Mouse (Mus musculus) MEL (cell line): ENCODE results near the gene Fam208b. TPM values are rescaled to one million over a fixed set of nuclear protein-coding genes. Genes with fewer than 3 reads are reported as not detected.

Source experiments
- DNase-seq: peaks from one replicate; pipeline ENCODE4 v3.0.0; 2011; ENCODE audit warnings: low read depth, low spot score
- H3K27ac ChIP-seq: 2 replicates; pipeline ENCODE4 v1.5.1; 2012; ENCODE audit warnings: low read depth, mild to moderate bottlenecking, control low read depth, low read length, moderate library complexity; ENCODE audit not compliant: control insufficient read depth
- H3K27me3 ChIP-seq, 2 experiments: fragments of 150-350 bp in 1 of 2; sonication (generic) in 1 of 2; 2 replicates each; pipeline ENCODE4 v1.6.1; 2012; ENCODE audit warnings: low read length in 2 of 2, mild to moderate bottlenecking in 2 of 2, improper control_type of control experiment in 1 of 2, moderate library complexity in 1 of 2; ENCODE audit not compliant: insufficient read depth in 2 of 2, control insufficient read depth in 1 of 2
- H3K36me3 ChIP-seq, 2 experiments: 2 replicates each; pipeline ENCODE4 v1.6.1; 2012 to 2014; ENCODE audit warnings: low read length in 2 of 2, improper control_type of control experiment in 1 of 2, inconsistent platforms in 1 of 2, mild to moderate bottlenecking in 1 of 2; ENCODE audit not compliant: insufficient read depth in 2 of 2, control insufficient read depth in 1 of 2
- H3K4me1 ChIP-seq, 2 experiments: fragments of 150-350 bp in 1 of 2; sonication (generic) in 1 of 2; 2 replicates each; pipeline ENCODE4 v1.6.1; 2012; ENCODE audit warnings: low read length in 2 of 2, improper control_type of control experiment in 1 of 2, mild to moderate bottlenecking in 1 of 2; ENCODE audit not compliant: insufficient read depth in 2 of 2, control insufficient read depth in 1 of 2
- H3K4me3 ChIP-seq, 2 experiments: fragments of 150-350 bp in 1 of 2; sonication (generic) in 1 of 2; 2 replicates each; pipeline ENCODE4 v1.5.1; 2012; ENCODE audit warnings: low read depth in 2 of 2, low read length in 2 of 2, mild to moderate bottlenecking in 2 of 2, moderate library complexity in 2 of 2, control low read depth in 1 of 2, improper control_type of control experiment in 1 of 2; ENCODE audit not compliant: control insufficient read depth in 1 of 2, insufficient read depth in 1 of 2
- H3K79me2 ChIP-seq: 2 replicates; pipeline ENCODE4 v1.6.1; 2012; ENCODE audit warnings: mild to moderate bottlenecking, low read length, moderate library complexity; ENCODE audit not compliant: control insufficient read depth, poor library complexity, insufficient read depth
- H3K9ac ChIP-seq: 2 replicates; pipeline ENCODE4 v1.6.1; 2012; ENCODE audit warnings: low read depth, mild to moderate bottlenecking, control low read depth, low read length, moderate library complexity; ENCODE audit not compliant: control insufficient read depth, poor library complexity, severe bottlenecking
- H3K9me3 ChIP-seq: fragments of 150-350 bp; sonication (generic); replicated peaks from 2 replicates; pipeline ENCODE4 v1.6.1; 2012; ENCODE audit warnings: mild to moderate bottlenecking, low read length, improper control_type of control experiment, moderate library complexity; ENCODE audit not compliant: insufficient read depth
- BHLHE40 ChIP-seq: IDR thresholded peaks from 2 replicates; pipeline ENCODE4 v1.6.1; 2012; ENCODE audit warnings: low read depth, mild to moderate bottlenecking, inconsistent platforms, low read length, improper control_type of control experiment, borderline replicate concordance
- CHD2 ChIP-seq: IDR thresholded peaks from 2 replicates; pipeline ENCODE4 v1.6.1; 2011; ENCODE audit warnings: low read length, improper control_type of control experiment
- ELF1 ChIP-seq: IDR thresholded peaks from 2 replicates; pipeline ENCODE4 v1.6.1; 2014; ENCODE audit warnings: low read depth, mild to moderate bottlenecking, inconsistent platforms, low read length, improper control_type of control experiment, moderate library complexity
- EP300 ChIP-seq, 2 experiments: IDR thresholded peaks; 2 replicates each; pipeline ENCODE4 v1.6.1; 2011; ENCODE audit warnings: improper control_type of control experiment in 2 of 2, low read length in 2 of 2, low read depth in 1 of 2, mild to moderate bottlenecking in 1 of 2
- ETS1 ChIP-seq: IDR thresholded peaks from 2 replicates; pipeline ENCODE4 v1.6.1; 2012; ENCODE audit warnings: low read depth, mild to moderate bottlenecking, inconsistent platforms, low read length, improper control_type of control experiment, moderate library complexity
- GATA1 ChIP-seq: IDR thresholded peaks from 2 replicates; pipeline ENCODE4 v1.6.1; 2011; ENCODE audit warnings: low read depth, low read length, improper control_type of control experiment
- KAT2A ChIP-seq: conservative IDR thresholded peaks from 2 replicates; pipeline ENCODE4 v1.6.1; 2012; ENCODE audit warnings: low read depth, low read length, improper control_type of control experiment, inconsistent platforms
- MAX ChIP-seq: IDR thresholded peaks from 2 replicates; pipeline ENCODE4 v1.6.1; 2011; ENCODE audit warnings: low read length, improper control_type of control experiment
- MAZ ChIP-seq: IDR thresholded peaks from 2 replicates; pipeline ENCODE4 v1.6.1; 2012; ENCODE audit warnings: low read depth, mild to moderate bottlenecking, inconsistent platforms, low read length, improper control_type of control experiment
- MXI1 ChIP-seq: IDR thresholded peaks from 2 replicates; pipeline ENCODE4 v1.6.1; 2011; ENCODE audit warnings: mild to moderate bottlenecking, low read depth, low read length, improper control_type of control experiment
- MYB ChIP-seq: IDR thresholded peaks from 2 replicates; pipeline ENCODE4 v1.6.1; 2011; ENCODE audit warnings: mild to moderate bottlenecking, low read depth, low read length, improper control_type of control experiment
- NRF1 ChIP-seq: IDR thresholded peaks from 2 replicates; pipeline ENCODE4 v1.6.1; 2014; ENCODE audit warnings: low read depth, mild to moderate bottlenecking, inconsistent platforms, low read length, improper control_type of control experiment, moderate library complexity; ENCODE audit not compliant: poor library complexity, insufficient read depth, severe bottlenecking
- RAD21 ChIP-seq: IDR thresholded peaks from 2 replicates; pipeline ENCODE4 v1.6.1; 2011; ENCODE audit warnings: mild to moderate bottlenecking, low read depth, low read length, improper control_type of control experiment
- RCOR1 ChIP-seq: IDR thresholded peaks from 2 replicates; pipeline ENCODE4 v1.6.1; 2012; ENCODE audit warnings: low read depth, mild to moderate bottlenecking, inconsistent platforms, low read length, improper control_type of control experiment
- TBP ChIP-seq: IDR thresholded peaks from 2 replicates; pipeline ENCODE4 v1.8.0; 2011; ENCODE audit warnings: low read depth, low read length, improper control_type of control experiment
- TCF12 ChIP-seq: IDR thresholded peaks from 2 replicates; pipeline ENCODE4 v1.6.1; 2014; ENCODE audit warnings: low read depth, mild to moderate bottlenecking, inconsistent platforms, low read length, improper control_type of control experiment, moderate library complexity
- UBTF ChIP-seq: IDR thresholded peaks from 2 replicates; pipeline ENCODE4 v1.6.1; 2012; ENCODE audit warnings: low read depth, mild to moderate bottlenecking, inconsistent platforms, low read length, improper control_type of control experiment, moderate library complexity, borderline replicate concordance; ENCODE audit not compliant: insufficient read depth
- USF2 ChIP-seq, 2 experiments: IDR thresholded peaks; 2 replicates each; pipeline ENCODE4 v1.6.1; 2011 to 2012; ENCODE audit warnings: improper control_type of control experiment in 2 of 2, low read length in 2 of 2, borderline replicate concordance in 1 of 2, inconsistent platforms in 1 of 2, low read depth in 1 of 2, mild to moderate bottlenecking in 1 of 2; ENCODE audit not compliant: insufficient read depth in 1 of 2
- ZKSCAN1 ChIP-seq: IDR thresholded peaks from 2 replicates; pipeline ENCODE4 v1.6.1; 2012; ENCODE audit warnings: low read depth, mild to moderate bottlenecking, inconsistent platforms, low read length, improper control_type of control experiment, moderate library complexity
- ZMIZ1 ChIP-seq: IDR thresholded peaks from 2 replicates; pipeline ENCODE4 v1.6.1; 2012; ENCODE audit warnings: low read depth, mild to moderate bottlenecking, inconsistent platforms, low read length, improper control_type of control experiment, moderate library complexity
- ZNF384 ChIP-seq: IDR thresholded peaks from 2 replicates; pipeline ENCODE4 v1.6.1; 2012; ENCODE audit warnings: low read depth, mild to moderate bottlenecking, inconsistent platforms, low read length, improper control_type of control experiment
- polyA plus RNA-seq, 2 experiments: library from polyadenylated mRNA; stranded (reverse) in 1 of 2; unstranded in 1 of 2; fragments of >175 nt in 1 of 2; fragments of >200 nt in 1 of 2; gene quantifications; 2 replicates each; pipeline versions ENCODE4 v1.2.1 to v1.2.4; 2012; ENCODE audit warnings: low replicate concordance in 2 of 2, low read depth in 1 of 2; ENCODE audit not compliant: insufficient read length in 2 of 2, insufficient read depth in 1 of 2, missing spikeins in 1 of 2
- total RNA-seq: library from RNA; depleted of rRNA; stranded (reverse); fragments of 300-350 nt; gene quantifications from 2 replicates; pipeline ENCODE4 v1.2.3, GENCODE M21; 2012

The Fam208b gene
- total and polyA plus RNA-seq, 3 experiments, result 23.5 to 183 (median 28.3) TPM

DNA sequence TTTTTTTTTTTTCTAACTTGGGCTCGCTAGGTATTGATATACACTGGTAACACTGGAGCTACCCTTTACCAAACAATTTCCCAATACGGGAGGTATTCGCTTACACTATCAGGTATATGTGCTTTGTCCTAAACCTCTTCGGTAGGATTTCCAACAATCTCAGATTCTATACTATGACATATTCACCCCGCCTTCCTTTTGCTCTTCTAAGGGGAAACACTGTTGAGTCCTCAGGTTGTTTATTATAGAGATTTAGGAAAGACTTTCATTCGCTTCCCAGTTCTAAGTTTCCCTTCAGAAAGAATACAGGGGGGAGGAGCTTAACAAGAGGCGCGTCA is 1.2 kb downstream of the Fam208b start:
- Histone ChIP-seq H3K27me3 (no peaks in the 10 kb centered on the region), H3K27ac (no peak overlapping the region), H3K9ac (peak overlapping the region; percentile 94), H3K9me3 (no peaks in the 10 kb centered on the region), H3K4me1 (peaks cover 0 to 5% of the 10 kb centered on the region in 2 experiments; a peak in 2 of 4 replicates), H3K79me2 (peaks cover 35% of the 10 kb centered on the region), H3K4me3 (peak overlapping the region; percentile 78 to 83), H3K36me3 (peaks cover 8 to 24% of the 10 kb centered on the region in 2 experiments)
- TF ChIP-seq MXI1, result no peak
- TF ChIP-seq GATA1, result no peak
- no peak for TF ChIP-seq MYB
- TF ChIP-seq RAD21, result no peak
- TF ChIP-seq TBP, result no peak
- no peak for TF ChIP-seq BHLHE40
- no peak for TF ChIP-seq MAX
- no peak for TF ChIP-seq ELF1
- no peak for TF ChIP-seq NRF1
- DNase-seq, result no peak

DNA sequence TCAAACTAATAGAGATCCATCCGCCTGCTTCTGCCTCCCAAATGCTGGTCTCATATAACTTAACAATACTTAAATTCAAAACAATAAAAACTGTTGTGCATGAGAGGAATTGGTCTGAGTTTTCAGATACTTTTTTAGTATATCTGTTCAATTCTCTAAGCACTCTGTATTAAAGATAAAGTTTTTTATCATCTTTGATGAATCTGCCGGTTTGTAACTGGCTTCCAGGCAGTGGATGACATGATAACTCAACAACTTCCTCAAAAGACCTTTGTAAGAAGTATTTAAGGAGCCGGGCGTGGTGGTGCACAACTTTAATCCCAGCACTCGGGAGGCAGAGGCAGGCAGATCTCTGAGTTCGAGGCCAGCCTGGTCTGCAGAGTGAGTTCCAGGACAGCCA is 14.7 kb downstream of the Fam208b start:
- H3K79me2 ChIP-seq, result no peaks in the 10 kb centered on the region
- peaks cover 2 to 58% of the 10 kb centered on the region in 2 experiments for H3K36me3 ChIP-seq
- no peak overlapping the region for H3K9ac ChIP-seq
- no peaks in the 10 kb centered on the region for H3K9me3 ChIP-seq
- TF ChIP-seq ZNF384 (no peak), UBTF (no peak), KAT2A (no peak), BHLHE40 (no peak), MAZ (peak; percentile 32; the same call in 1 of the 2 replicates), RAD21 (no peak), EP300 (IDR thresholded peaks at IDR 0.05; ENCODE audit: low read depth in 1 of 2, low read length in 2 of 2) (peak; percentile 63 to 65), CHD2 (no peak), ZKSCAN1 (no peak), NRF1 (no peak), ETS1 (no peak), GATA1 (peak; percentile 64), RCOR1 (peak; percentile 34; the same call in 1 of the 2 replicates), TCF12 (peak; percentile 37; the same call in 1 of the 2 replicates), USF2 (IDR thresholded peaks at IDR 0.05; ENCODE audit: borderline replicate concordance in 1 of 2, insufficient read depth in 1 of 2, low read depth in 1 of 2, low read length in 2 of 2) (no peak), MYB (no peak), ZMIZ1 (no peak)
- no peak overlapping the region for H3K4me3 ChIP-seq
- no peaks in the 10 kb centered on the region for H3K4me1 ChIP-seq
- no peaks in the 10 kb centered on the region for H3K27me3 ChIP-seq
- DNase-seq, result peak; percentile 49
- H3K27ac ChIP-seq, result no peak overlapping the region
